In the genomic region with DNA sequence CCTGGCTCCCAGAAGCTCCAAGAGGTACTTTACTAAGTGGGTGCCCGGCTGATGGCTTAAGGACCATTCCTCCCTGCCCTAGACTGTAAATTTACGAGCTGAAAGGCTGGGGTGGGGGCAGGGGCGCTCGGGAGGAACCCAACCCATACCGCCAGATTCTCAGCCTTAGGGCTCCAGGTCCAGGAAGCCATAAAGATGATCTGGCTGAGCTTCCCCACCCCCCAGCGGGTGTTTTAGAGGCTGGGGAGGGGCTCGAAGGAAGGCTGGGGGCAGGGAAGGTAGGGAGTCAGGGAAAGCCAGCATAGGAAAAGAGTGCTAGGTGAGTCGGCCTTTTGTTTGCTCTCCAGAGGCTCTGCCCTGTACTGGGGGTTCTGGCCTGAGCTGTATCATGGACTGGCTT, we compare ENCODE assay signal across 13 mouse cellular contexts. TPM values are rescaled to one million over a fixed set of nuclear protein-coding genes. Genes with fewer than 3 reads are reported as not detected.
DNase-seq lines count a peak whose midpoint lies in the region; ATAC-seq and TF ChIP-seq lines count a peak whose summit lies in the region.
"Had no signal": no experiment of that assay in that cellular context is flagged by ENCODE, and none has a peak within 500 bp of the region (broad histone marks: within the 10 kb centered on the region; RNA-seq: fewer than 3 reads in every experiment).

No protein-coding gene starts in this region.

- peaks cover 78% of the 10 kb centered on the region for H3K79me3 ChIP-seq in C2C12 (ENCODE audit: low read depth)

- no peak for TF ChIP-seq CTCF in C2C12 (IDR thresholded peaks at IDR 0.05; ENCODE audit: control insufficient read depth, insufficient read depth, insufficient read length)

- H3K27me3 ChIP-seq in forebrain, embryonic 12.5 days: peaks cover 32% of the 10 kb centered on the region
- 0 out of 2 replicates have a peak, but pooled peaks cover 3% of the 10 kb centered on the region for H3K27me3 ChIP-seq in forebrain, embryonic 14.5 days (replicated peaks; ENCODE audit: control insufficient read depth, insufficient read depth, low read length)
- H3K27me3 ChIP-seq in kidney, embryonic 15.5 days: peaks cover 11% of the 10 kb centered on the region; the same call in 1 of the 2 replicates
- H3K27me3 ChIP-seq in C2C12 (ENCODE audit: control insufficient read depth, insufficient read depth, insufficient read length): no peaks in the 10 kb centered on the region
- peaks cover 15% of the 10 kb centered on the region for H3K27me3 ChIP-seq in hindbrain, embryonic 16.5 days (replicated peaks; ENCODE audit: control insufficient read depth, insufficient read depth, low read length)
- H3K27me3 ChIP-seq: stomach, embryonic 15.5 days had no signal

- H3K36me3 ChIP-seq in forebrain, embryonic 12.5 days (replicated peaks): no peaks in the 10 kb centered on the region
- H3K36me3 ChIP-seq in forebrain, embryonic 14.5 days (ENCODE audit: control insufficient read depth, insufficient read depth, low read length): no peaks in the 10 kb centered on the region
- no peaks in the 10 kb centered on the region for H3K36me3 ChIP-seq in kidney, embryonic 15.5 days
- H3K36me3 ChIP-seq in C2C12 (ENCODE audit: control insufficient read depth, insufficient read depth): peaks cover 22% of the 10 kb centered on the region
- no peaks in the 10 kb centered on the region for H3K36me3 ChIP-seq in hindbrain, embryonic 16.5 days (ENCODE audit: control insufficient read depth, insufficient read depth, low read length)
- H3K36me3 ChIP-seq: forebrain, embryonic 15.5 days; stomach, embryonic 15.5 days had no signal

- H3ac ChIP-seq in C2C12 (ENCODE audit: control insufficient read depth, insufficient read length, low read depth): peak overlapping the region; percentile 88

- H3K27ac ChIP-seq in forebrain, embryonic 12.5 days: no peak overlapping the region
- H3K27ac ChIP-seq in forebrain, embryonic 14.5 days (ENCODE audit: low read depth, low read length): no peak overlapping the region
- peak overlapping the region; percentile 92 for H3K27ac ChIP-seq in kidney, embryonic 15.5 days
- no peak overlapping the region for H3K27ac ChIP-seq in hindbrain, embryonic 16.5 days (ENCODE audit: low read depth, low read length)
- H3K27ac ChIP-seq: forebrain, embryonic 15.5 days; stomach, embryonic 15.5 days had no signal

- H3K9ac ChIP-seq in forebrain, embryonic 12.5 days: peak overlapping the region; percentile 21; the same call in 1 of the 2 replicates
- H3K9ac ChIP-seq in forebrain, embryonic 14.5 days (ENCODE audit: low read length): no peak overlapping the region
- no peak overlapping the region for H3K9ac ChIP-seq in kidney, embryonic 15.5 days
- H3K9ac ChIP-seq in hindbrain, embryonic 16.5 days (ENCODE audit: low read depth, low read length): 0 out of 2 replicates have a peak overlapping the region, but pooled peaks have one; percentile 18
- H3K9ac ChIP-seq: forebrain, embryonic 15.5 days; stomach, embryonic 15.5 days had no signal

- no peak for DNase-seq in forebrain, embryonic 14.5 days (ENCODE audit: low spot score)
- DNase-seq in kidney, postnatal 25 days: no peak
- DNase-seq in left cerebral cortex, adult 8-10 months (ENCODE audit: low spot score in 2 of 2): no peak
- no peak for DNase-seq in frontal cortex, postnatal 14 days (ENCODE audit: low spot score in 2 of 2)
- DNase-seq: cerebellum, postnatal 36 days; kidney, adult 18-20 months; right cerebral cortex, adult 18-20 months had no signal

- WGBS in forebrain, embryonic 12.5 days: 17% methylated on average over 8 of the region's 8 CpGs
- WGBS in forebrain, embryonic 14.5 days: 17% methylated on average over 8 of the region's 8 CpGs
- WGBS in kidney, embryonic 15.5 days: 3% methylated on average over 8 of the region's 8 CpGs
- WGBS in hindbrain, embryonic 16.5 days: 16% methylated on average over 8 of the region's 8 CpGs

- H3K4me1 ChIP-seq in forebrain, embryonic 12.5 days: peaks cover 61% of the 10 kb centered on the region
- H3K4me1 ChIP-seq in forebrain, embryonic 14.5 days (ENCODE audit: control insufficient read depth, insufficient read depth, low read length): peaks cover 15% of the 10 kb centered on the region
- H3K4me1 ChIP-seq in kidney, embryonic 15.5 days: peaks cover 97% of the 10 kb centered on the region
- peaks cover 27% of the 10 kb centered on the region for H3K4me1 ChIP-seq in hindbrain, embryonic 16.5 days (ENCODE audit: control insufficient read depth, insufficient read depth, low read depth, low read length)

- ATAC-seq in forebrain, embryonic 12.5 days (ENCODE audit: low FRiP score): no peak
- ATAC-seq in forebrain, embryonic 14.5 days: no peak
- ATAC-seq in kidney, embryonic 15.5 days (replicated peaks; ENCODE audit: low FRiP score): no peak
- ATAC-seq in hindbrain, embryonic 16.5 days: no peak
- ATAC-seq: forebrain, embryonic 15.5 days had no signal

- no peak overlapping the region for H3K4me3 ChIP-seq in forebrain, embryonic 12.5 days (replicated peaks)
- no peak overlapping the region for H3K4me3 ChIP-seq in forebrain, embryonic 14.5 days (ENCODE audit: low read depth, low read length)
- H3K4me3 ChIP-seq in kidney, embryonic 15.5 days (replicated peaks): no peak overlapping the region
- no peak overlapping the region for H3K4me3 ChIP-seq in C2C12 (ENCODE audit: insufficient read depth, poor library complexity, severe bottlenecking)
- H3K4me3 ChIP-seq in hindbrain, embryonic 16.5 days (ENCODE audit: low read length): no peak overlapping the region
- H3K4me3 ChIP-seq: forebrain, embryonic 15.5 days; stomach, embryonic 15.5 days had no signal

- peaks cover 92% of the 10 kb centered on the region for H3K79me2 ChIP-seq in C2C12 (ENCODE audit: control insufficient read depth, insufficient read depth)

- H3K4me2 ChIP-seq in forebrain, embryonic 12.5 days: no peak overlapping the region
- H3K4me2 ChIP-seq in forebrain, embryonic 14.5 days (ENCODE audit: low read length): no peak overlapping the region
- H3K4me2 ChIP-seq in kidney, embryonic 15.5 days: peak overlapping the region; percentile 35
- no peak overlapping the region for H3K4me2 ChIP-seq in hindbrain, embryonic 16.5 days (ENCODE audit: low read length)
- H3K4me2 ChIP-seq: forebrain, embryonic 15.5 days; stomach, embryonic 15.5 days had no signal

- no peaks in the 10 kb centered on the region for H3K9me3 ChIP-seq in forebrain, embryonic 12.5 days
- no peaks in the 10 kb centered on the region for H3K9me3 ChIP-seq in forebrain, embryonic 14.5 days (replicated peaks; ENCODE audit: control insufficient read depth, low read length)
- no peaks in the 10 kb centered on the region for H3K9me3 ChIP-seq in kidney, embryonic 15.5 days (replicated peaks)
- H3K9me3 ChIP-seq in hindbrain, embryonic 16.5 days (ENCODE audit: control insufficient read depth, low read length): no peaks in the 10 kb centered on the region
- H3K9me3 ChIP-seq: forebrain, embryonic 15.5 days; stomach, embryonic 15.5 days had no signal

TF ChIP-seq in C2C12, 6 proteins besides CTCF, POLR2A, EP300 and RAD21:
- no peak for TF ChIP-seq MYOD1 (IDR thresholded peaks at IDR 0.05; ENCODE audit: control insufficient read depth, insufficient read length, low read depth)
- no peak for TF ChIP-seq FOSL1 (IDR thresholded peaks at IDR 0.05; ENCODE audit: insufficient read depth, low read length, poor library complexity, severe bottlenecking)
- no peak for TF ChIP-seq MYOG (IDR thresholded peaks at IDR 0.05; ENCODE audit: control insufficient read depth, extremely low read depth, insufficient read length)
- TF ChIP-seq CEBPB (IDR thresholded peaks at IDR 0.05; ENCODE audit: low read depth): no peak
TF ChIP-seq in C2C12: peak in this region for 0.

RNA-seq across cellular contexts. Expression of gene Unc5b, which starts 17.8 kb away (rescaled TPM):
- 3.6 and 4.7 TPM in 2 replicates for polyA plus RNA-seq in forebrain, embryonic 12.5 days (2016; fragmentation: Nextera tagmentation; extraction: Ambion mirVana)
- 2.1 and 2.3 TPM in 2 replicates for polyA plus RNA-seq in forebrain, embryonic 14.5 days (2014; fragmentation: Nextera tagmentation; extraction: Ambion mirVana)
- polyA plus RNA-seq in kidney, embryonic 15.5 days (2015; fragmentation: Nextera tagmentation; extraction: Ambion mirVana): 9.2 and 10.0 TPM in 2 replicates
- polyA plus RNA-seq in C2C12 (2012; fragmentation: generic; extraction: Trizol): 142 TPM
- 2.6 and 3.1 TPM in 2 replicates for polyA plus RNA-seq in hindbrain, embryonic 16.5 days (2015; fragmentation: Nextera tagmentation; extraction: Ambion mirVana)
- total RNA-seq in left cerebral cortex, adult 8-10 months (2022): 10 to 100 TPM; 14.5 to 16.4 (median 15.3) TPM

Comparison
In these comparisons a context has a peak if more than half of its experiments do, and no peak if none do; other contexts are left out.
1. H3K9ac ChIP-seq: peak in forebrain, embryonic 12.5 days (single experiment) and hindbrain, embryonic 16.5 days (single experiment); none in forebrain, embryonic 14.5 days (single experiment) and kidney, embryonic 15.5 days (single experiment).
2. RNA of gene Unc5b, which starts 17.8 kb away (polyA plus RNA-seq): 142 TPM in C2C12 (single experiment); 9.2 to 10.0 TPM in kidney, embryonic 15.5 days, 3.6 to 4.7 TPM in forebrain, embryonic 12.5 days, 2.6 to 3.1 TPM in hindbrain, embryonic 16.5 days and 2.1 to 2.3 TPM in forebrain, embryonic 14.5 days; every median in the first group is over 10 times any median in the second.